Mouse (Mus musculus) ES-Bruce4 (cell line): ENCODE measurements around the gene Serpina5.

Experiments
- EP300 ChIP-seq: IDR thresholded peaks from 2 replicates; pipeline ENCODE4 v1.6.1; 2011; ENCODE audit warnings: low read depth, low read length; ENCODE audit not compliant: insufficient read depth
- POLR2A ChIP-seq: IDR thresholded peaks from one replicate; pipeline ENCODE4 v1.8.1; 2011; ENCODE audit warnings: low read length; ENCODE audit not compliant: insufficient read depth

DNA sequence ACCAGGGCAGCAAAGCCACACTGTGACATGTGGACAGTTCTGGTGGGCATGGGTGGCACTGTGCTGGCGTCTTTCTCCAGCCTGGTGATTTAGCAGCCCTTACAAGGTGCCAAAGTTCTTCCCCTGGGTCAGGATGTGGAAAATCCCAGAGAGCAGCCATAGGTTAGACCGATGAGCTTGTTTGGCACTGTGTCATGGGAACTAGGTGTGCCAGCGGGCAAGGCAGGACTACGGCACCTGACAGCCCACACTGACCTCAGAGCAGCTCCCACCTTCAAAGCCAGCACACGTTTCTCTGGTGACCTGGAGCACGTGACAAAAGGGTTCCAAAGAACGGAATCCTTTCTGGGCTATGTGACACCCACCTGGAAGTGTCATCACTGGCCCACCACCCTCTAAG, 43.4 kb upstream of the Serpina5 start:
- TF ChIP-seq POLR2A (no peak), EP300 (no peak)
